Mouse (Mus musculus) testis, adult 2 months (tissue): ENCODE measurements around the gene Lurap1.

Experiments
- CTCF ChIP-seq: fragments of 200-500 bp; IDR thresholded peaks from 2 replicates; pipeline ENCODE4 v1.5.1; 2012; ENCODE audit warnings: low read depth, mild to moderate bottlenecking, inconsistent platforms, low read length, moderate library complexity; ENCODE audit not compliant: control insufficient read depth, insufficient read depth, insufficient replicate concordance
- POLR2A ChIP-seq: fragments of 200-500 bp; IDR thresholded peaks from 2 replicates; pipeline ENCODE4 v1.6.1; 2012; ENCODE audit warnings: low read depth, mild to moderate bottlenecking, inconsistent platforms, low read length, moderate library complexity; ENCODE audit not compliant: control insufficient read depth

DNA sequence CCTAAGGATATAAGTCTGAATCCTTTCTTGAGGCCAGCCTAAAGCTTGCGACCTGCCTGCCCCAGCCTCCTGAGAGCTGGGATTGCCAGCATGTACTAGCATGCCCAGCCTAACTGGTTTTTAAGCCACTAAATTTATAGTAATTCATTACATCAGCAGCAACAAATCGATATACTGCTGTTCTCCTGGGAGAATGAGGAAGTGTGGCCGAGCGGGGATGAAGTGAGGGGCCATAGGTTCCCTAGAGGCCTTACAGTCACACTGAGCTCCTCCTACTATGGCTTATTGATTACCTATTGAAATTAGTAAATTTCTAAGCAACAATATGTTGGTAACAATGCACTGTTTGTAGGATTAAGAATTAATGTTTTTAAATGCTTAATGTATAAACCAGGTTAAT lies 18.0 kb downstream of the Lurap1 start:
- TF ChIP-seq CTCF (no peak), POLR2A (no peak)
